Mouse (Mus musculus) liver, adult 2 months (tissue): ENCODE measurements around the gene Cps1. TPM values are rescaled to one million over a fixed set of nuclear protein-coding genes. Genes with fewer than 3 reads are reported as not detected.

ENCODE experiments used
- DNase-seq: peaks from one replicate; pipeline ENCODE4 v3.0.0-alpha.2; 2011; ENCODE audit warnings: low read depth, low spot score; ENCODE audit errors: extremely low read depth
- H3K27ac ChIP-seq: fragments of 200-500 bp; replicated peaks from 2 replicates; pipeline ENCODE4 v1.5.1; 2012; ENCODE audit warnings: low read depth, mild to moderate bottlenecking, control low read depth, inconsistent platforms, low read length; ENCODE audit not compliant: insufficient read depth
- H3K27me3 ChIP-seq: fragments of 200-500 bp; 2 replicates; pipeline ENCODE4 v1.6.1; 2012; ENCODE audit warnings: mild to moderate bottlenecking, moderate library complexity, low read length, inconsistent platforms; ENCODE audit not compliant: control insufficient read depth, insufficient read depth
- H3K36me3 ChIP-seq: fragments of 200-500 bp; 2 replicates; pipeline ENCODE4 v1.6.1; 2012; ENCODE audit warnings: low read length, inconsistent platforms; ENCODE audit not compliant: control insufficient read depth, insufficient read depth
- H3K4me1 ChIP-seq: fragments of 200-500 bp; 2 replicates; pipeline ENCODE4 v1.6.1; 2011; ENCODE audit warnings: low read length; ENCODE audit not compliant: control insufficient read depth, insufficient read depth
- H3K4me3 ChIP-seq: fragments of 200-500 bp; 2 replicates; pipeline ENCODE4 v1.5.1; 2011; ENCODE audit warnings: low read depth, mild to moderate bottlenecking, control low read depth, low read length, moderate library complexity; ENCODE audit not compliant: insufficient read depth
- H3K79me2 ChIP-seq: fragments of 200-500 bp; 2 replicates; pipeline ENCODE4 v1.6.1; 2012; ENCODE audit warnings: inconsistent platforms, mild to moderate bottlenecking, low read length, moderate library complexity; ENCODE audit not compliant: control insufficient read depth, insufficient read depth
- H3K9ac ChIP-seq: fragments of 200-500 bp; 2 replicates; pipeline ENCODE4 v1.6.1; 2012; ENCODE audit warnings: low read depth, mild to moderate bottlenecking, control low read depth, inconsistent platforms, low read length
- CTCF ChIP-seq: fragments of 200-500 bp; IDR thresholded peaks from 2 replicates; pipeline ENCODE4 v1.5.1; 2011; ENCODE audit warnings: low read depth, low read length, control low read depth
- POLR2A ChIP-seq: fragments of 200-500 bp; IDR thresholded peaks from 2 replicates; pipeline ENCODE4 v1.6.1; 2011; ENCODE audit warnings: low read length, control low read depth; ENCODE audit not compliant: insufficient read depth; ENCODE audit errors: extremely low read depth
- WGBS: fragments of 180-500 bp; shearing (Covaris S2); methylation state at CpG from one replicate; pipeline ENCODE4 v1.1.7; 2018; 5-methylcytosine and 5-hydroxymethylcytosine counted together
- polyA plus RNA-seq: library from polyadenylated mRNA; depleted of rRNA; stranded (reverse); fragments of >200 nt; gene quantifications from 2 replicates; pipeline ENCODE4 v1.2.3, GENCODE M21; 2012
- total RNA-seq: library from RNA; depleted of rRNA; stranded (reverse); fragments of >200 nt; gene quantifications from 2 replicates; pipeline ENCODE4 v1.2.3, GENCODE M21; 2014

Gene Cps1
- total and polyA plus RNA-seq, 2 experiments, result 745 to 3,653 TPM

DNA sequence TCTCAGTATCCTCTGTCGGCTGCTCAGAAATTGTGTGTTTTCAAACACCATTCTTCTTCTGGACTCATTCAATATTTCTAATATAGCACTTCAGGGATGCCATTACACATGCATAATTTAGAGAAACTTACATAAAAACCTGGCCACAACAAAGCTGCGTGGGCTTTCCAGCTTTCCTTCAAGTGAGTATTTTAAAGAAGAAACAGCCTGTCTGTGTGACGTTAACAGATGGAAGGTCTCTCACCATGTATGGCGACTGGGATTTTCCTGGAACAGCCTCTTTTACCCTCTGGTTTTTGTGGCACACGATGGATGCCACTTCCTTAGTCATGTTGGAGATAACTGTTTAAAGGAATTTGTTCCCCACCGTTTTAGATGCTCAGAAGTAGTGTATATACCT lies 60.7 kb downstream of the Cps1 start:
- Histone ChIP-seq H3K79me2 (no peaks in the 10 kb centered on the region; the same call in 1 of the 2 replicates), H3K9ac (no peak overlapping the region), H3K4me1 (peaks cover 5% of the 10 kb centered on the region; the same call in 1 of the 2 replicates), H3K27ac (no peak overlapping the region), H3K27me3 (no peaks in the 10 kb centered on the region), H3K36me3 (peaks cover 69% of the 10 kb centered on the region), H3K4me3 (no peak overlapping the region)
- WGBS, result 66% methylated on average over 6 of the region's 6 CpGs
- DNase-seq, result no peak
- TF ChIP-seq CTCF, result no peak
- no peak for TF ChIP-seq POLR2A

DNA sequence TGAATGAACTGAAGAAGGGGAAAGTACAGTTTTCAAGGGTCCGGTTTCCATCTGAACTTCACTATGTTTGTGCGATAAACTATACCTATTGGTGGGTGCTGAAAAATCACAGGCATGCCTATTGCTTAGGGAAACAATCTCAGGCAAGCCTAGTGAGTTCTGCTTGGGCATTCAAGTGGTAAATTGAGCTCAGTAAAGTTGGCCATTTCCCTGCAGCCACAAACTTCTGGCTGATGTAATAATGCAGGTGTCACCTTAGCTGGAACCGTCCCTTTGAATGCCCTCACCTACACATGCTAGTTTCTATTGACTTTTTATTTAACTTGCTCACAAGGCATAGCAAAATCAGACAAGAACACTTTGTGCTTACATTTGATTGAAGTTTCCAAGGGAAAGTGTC lies 61.3 kb downstream of the Cps1 start:
- no peak overlapping the region for H3K9ac ChIP-seq
- H3K4me3 ChIP-seq, result no peak overlapping the region
- 69% methylated on average over 3 of the region's 3 CpGs for WGBS
- TF ChIP-seq CTCF, result no peak
- no peak for TF ChIP-seq POLR2A
- no peak for DNase-seq
- no peak overlapping the region; the same call in 1 of the 2 replicates for H3K27ac ChIP-seq
- H3K27me3 ChIP-seq, result no peaks in the 10 kb centered on the region
- peaks cover 6% of the 10 kb centered on the region; the same call in 1 of the 2 replicates for H3K4me1 ChIP-seq
- peaks cover 66% of the 10 kb centered on the region for H3K36me3 ChIP-seq
- no peaks in the 10 kb centered on the region; the same call in 1 of the 2 replicates for H3K79me2 ChIP-seq

DNA sequence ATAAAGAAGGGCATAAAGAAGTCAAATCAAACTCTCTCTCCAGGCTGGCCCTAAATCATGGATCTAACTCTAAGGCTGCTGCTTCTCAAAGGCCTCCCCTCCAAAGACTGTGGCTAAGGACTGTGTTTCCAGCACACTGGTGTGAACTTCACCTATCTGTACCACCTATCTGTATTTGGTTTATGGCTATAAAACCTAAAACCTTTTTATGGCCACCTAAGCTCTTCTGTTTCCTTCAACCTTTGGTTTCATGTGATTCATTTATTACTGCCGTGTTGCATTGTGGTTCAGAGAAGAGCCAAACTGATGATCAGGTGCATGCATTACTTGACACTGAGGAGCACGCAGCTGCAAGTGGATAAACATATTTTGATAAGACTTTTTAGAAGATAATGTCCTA lies 74.5 kb downstream of the Cps1 start:
- Histone ChIP-seq H3K9ac (no peak overlapping the region), H3K36me3 (peaks cover 74% of the 10 kb centered on the region), H3K27me3 (no peaks in the 10 kb centered on the region), H3K4me3 (no peak overlapping the region), H3K79me2 (no peaks in the 10 kb centered on the region), H3K27ac (no peak overlapping the region), H3K4me1 (peaks cover 11% of the 10 kb centered on the region)
- 69% methylated on average over 2 of the region's 2 CpGs for WGBS
- no peak for TF ChIP-seq CTCF
- TF ChIP-seq POLR2A, result no peak
- no peak for DNase-seq

DNA sequence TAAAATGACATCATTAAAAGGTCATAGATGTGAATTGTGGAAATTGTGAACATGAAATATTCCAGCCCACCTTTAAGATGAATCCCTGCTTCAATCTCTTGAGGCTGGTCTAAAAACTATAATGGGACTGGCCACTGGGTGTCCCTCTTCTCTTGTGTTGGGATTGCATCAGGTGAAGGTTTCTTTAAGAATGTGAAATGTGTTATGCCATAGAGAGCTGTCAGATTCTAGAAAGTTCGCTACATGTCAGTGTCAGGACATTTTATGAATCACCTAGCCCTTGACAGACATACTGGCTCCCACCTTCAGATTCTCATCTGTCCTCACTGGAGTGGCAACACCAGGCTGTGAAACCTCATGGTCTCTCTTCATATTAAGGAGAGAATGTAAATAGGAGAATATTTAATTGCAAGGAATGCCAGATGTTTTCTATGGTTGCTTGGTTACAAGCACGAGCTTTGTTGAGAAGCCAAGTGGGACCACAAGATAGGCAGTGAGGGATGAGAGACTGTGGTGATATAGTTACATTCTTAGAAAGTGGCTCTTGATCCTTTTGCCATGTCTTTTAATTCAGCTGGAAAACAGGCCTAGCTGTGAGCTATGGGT lies 95.6 kb downstream of the Cps1 start:
- no peak overlapping the region for H3K9ac ChIP-seq
- H3K4me3 ChIP-seq, result no peak overlapping the region
- 63% methylated on average over 2 of the region's 2 CpGs for WGBS
- H3K27ac ChIP-seq, result no peak overlapping the region
- DNase-seq, result no peak
- TF ChIP-seq CTCF, result no peak
- no peak for TF ChIP-seq POLR2A
- H3K27me3 ChIP-seq, result no peaks in the 10 kb centered on the region
- no peaks in the 10 kb centered on the region for H3K4me1 ChIP-seq
- H3K79me2 ChIP-seq, result no peaks in the 10 kb centered on the region
- peaks cover 83% of the 10 kb centered on the region for H3K36me3 ChIP-seq

DNA sequence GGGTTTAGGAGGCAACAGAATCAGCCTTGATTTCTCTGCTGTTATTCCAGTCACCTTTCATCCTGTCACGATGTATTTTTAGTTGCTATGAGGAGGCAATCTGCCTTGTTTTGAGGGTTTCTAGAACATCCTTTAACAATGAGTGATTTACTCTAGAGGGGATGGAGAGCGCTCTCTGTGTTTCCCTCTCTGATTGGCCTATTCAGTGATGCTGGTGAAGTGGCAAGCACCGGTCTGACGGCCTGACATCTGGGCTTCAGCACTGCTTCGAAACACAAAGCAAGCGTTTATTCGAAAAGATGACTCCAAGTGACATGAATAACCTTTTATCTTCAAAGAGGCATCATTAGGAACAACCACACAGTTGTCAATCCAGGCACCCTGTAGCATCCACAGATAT lies 100.8 kb downstream of the Cps1 start:
- Histone ChIP-seq H3K27me3 (no peaks in the 10 kb centered on the region), H3K4me1 (no peaks in the 10 kb centered on the region), H3K4me3 (no peak overlapping the region), H3K9ac (no peak overlapping the region), H3K27ac (no peak overlapping the region), H3K36me3 (peaks cover 86% of the 10 kb centered on the region), H3K79me2 (no peaks in the 10 kb centered on the region)
- no peak for TF ChIP-seq POLR2A
- no peak for TF ChIP-seq CTCF
- WGBS, result 69% methylated on average over 7 of the region's 7 CpGs
- no peak for DNase-seq

DNA sequence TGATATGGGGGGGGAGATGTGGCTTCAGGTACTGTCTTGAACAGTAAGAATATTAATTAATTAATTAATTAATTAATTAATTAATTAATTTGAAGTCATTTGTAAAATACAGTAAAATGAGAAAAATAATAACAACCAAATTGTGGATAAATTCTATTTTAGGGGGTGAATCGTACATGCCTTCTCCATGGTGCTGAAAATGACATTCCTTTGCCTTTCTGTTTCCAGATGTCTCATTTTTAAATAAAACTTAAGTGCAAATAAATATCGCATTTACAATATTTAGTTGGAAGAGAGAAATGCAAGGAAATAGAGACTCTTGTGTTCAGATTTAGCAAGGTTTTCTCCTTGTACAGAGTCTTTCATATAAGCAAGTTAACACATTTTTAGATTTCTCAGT lies 112.0 kb downstream of the Cps1 start:
- H3K36me3 ChIP-seq, result peaks cover 14% of the 10 kb centered on the region
- WGBS, result 56% methylated on average over 2 of the region's 2 CpGs
- H3K27ac ChIP-seq, result no peak overlapping the region
- no peaks in the 10 kb centered on the region for H3K4me1 ChIP-seq
- H3K9ac ChIP-seq, result no peak overlapping the region
- no peaks in the 10 kb centered on the region for H3K27me3 ChIP-seq
- no peak overlapping the region for H3K4me3 ChIP-seq
- no peak for TF ChIP-seq CTCF
- TF ChIP-seq POLR2A, result no peak
- peak; percentile 20 for DNase-seq
- H3K79me2 ChIP-seq, result no peaks in the 10 kb centered on the region
